Mouse (Mus musculus) stomach, embryonic 16.5 days (tissue): Measurements from ENCODE around the gene Nbeal1. TPM values are rescaled to one million over a fixed set of nuclear protein-coding genes. Genes with fewer than 3 reads are reported as not detected.
A peak's percentile ranks its signal among the peaks of the same experiment; 100 is the strongest.

Experiments used
- ATAC-seq: fragments of 200-750 bp; cut with Nextera tagmentation; 2 replicates; pipeline ENCODE4 v1.8.0; 2017; ENCODE audit warnings: moderate number of reproducible peaks, moderate TSS enrichment; ENCODE audit not compliant: insufficient read depth, low FRiP score
- H3K27ac ChIP-seq: fragments of 300-500 bp; sonication (generic); 2 replicates; pipeline ENCODE4 v1.5.1; 2014; ENCODE audit warnings: low read length
- H3K27me3 ChIP-seq: fragments of 300-500 bp; sonication (generic); 2 replicates; pipeline ENCODE4 v1.6.1; 2014; ENCODE audit warnings: low read length, control low read depth, mixed read lengths; ENCODE audit not compliant: control insufficient read depth, insufficient read depth
- H3K36me3 ChIP-seq: fragments of 300-500 bp; sonication (generic); 2 replicates; pipeline ENCODE4 v1.6.1; 2014; ENCODE audit warnings: low read length; ENCODE audit not compliant: control insufficient read depth, insufficient read depth
- H3K4me1 ChIP-seq: fragments of 300-500 bp; sonication (generic); 2 replicates; pipeline ENCODE4 v1.6.1; 2014; ENCODE audit warnings: low read length, control low read depth, mixed read lengths; ENCODE audit not compliant: control insufficient read depth, insufficient read depth
- H3K4me2 ChIP-seq: fragments of 300-500 bp; sonication (generic); 2 replicates; pipeline ENCODE4 v1.6.1; 2014; ENCODE audit warnings: low read depth, low read length, mixed read lengths
- H3K4me3 ChIP-seq: fragments of 300-500 bp; sonication (generic); replicated peaks from 2 replicates; pipeline ENCODE4 v1.5.1; 2014; ENCODE audit warnings: mild to moderate bottlenecking, low read length
- H3K9ac ChIP-seq: fragments of 300-500 bp; sonication (generic); 2 replicates; pipeline ENCODE4 v1.6.1; 2014; ENCODE audit warnings: low read length
- H3K9me3 ChIP-seq: fragments of 300-500 bp; sonication (generic); replicated peaks from 2 replicates; pipeline ENCODE4 v1.6.1; 2016; ENCODE audit warnings: low read length, control low read depth; ENCODE audit not compliant: control insufficient read depth
- WGBS: fragments of 180-500 bp; shearing (Covaris S2); extraction: QIAGEN DNeasy Blood & Tissue Kit; methylation state at CpG from one replicate; pipeline ENCODE4 v1.1.7; 2014; 5-methylcytosine and 5-hydroxymethylcytosine counted together
- polyA plus RNA-seq: library from polyadenylated mRNA; unstranded; fragments of >200 nt; fragmentation: Nextera tagmentation; extraction: Ambion mirVana; gene quantifications from 2 replicates; pipeline ENCODE4 v1.2.1, GENCODE M21; 2015

Gene Nbeal1
- polyA plus RNA-seq, 1 experiment from 2014 or later, result 7.8 TPM

DNA sequence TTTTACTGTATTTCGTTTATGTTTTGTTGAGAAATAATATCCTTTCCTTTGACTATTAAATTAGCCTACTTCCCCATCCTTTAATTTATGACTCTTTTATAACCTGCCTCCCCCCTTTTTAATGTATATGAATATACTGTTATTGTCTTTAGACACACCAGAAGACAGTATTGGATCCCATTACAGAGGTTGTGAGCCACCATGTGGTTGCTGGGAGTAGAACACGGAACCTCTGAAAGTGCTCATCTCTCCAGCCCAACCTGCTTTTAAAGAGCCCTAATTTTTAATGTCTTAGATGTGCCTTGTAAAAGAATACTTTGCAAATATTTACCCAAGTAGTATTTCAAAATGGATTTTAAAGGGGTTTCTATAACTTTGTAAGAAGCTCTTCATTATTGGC, 92.1 kb downstream of the Nbeal1 start:
- no peak for ATAC-seq
- Histone ChIP-seq H3K27ac (no peak overlapping the region), H3K4me1 (no peaks in the 10 kb centered on the region), H3K36me3 (no peaks in the 10 kb centered on the region), H3K4me2 (no peak overlapping the region), H3K27me3 (no peaks in the 10 kb centered on the region), H3K9ac (no peak overlapping the region), H3K4me3 (no peak overlapping the region), H3K9me3 (no peaks in the 10 kb centered on the region)
- 84% methylated on average over 2 of the region's 2 CpGs for WGBS

- Histone ChIP-seq H3K36me3 (peaks cover 7% of the 10 kb centered on the region; the same call in 1 of the 2 replicates), H3K4me3 (no peak overlapping the region), H3K27ac (no peak overlapping the region), H3K4me2 (no peak overlapping the region), H3K9me3 (no peaks in the 10 kb centered on the region), H3K4me1 (no peaks in the 10 kb centered on the region), H3K27me3 (no peaks in the 10 kb centered on the region), H3K9ac (no peak overlapping the region)
- ATAC-seq, result no peak
- 57% methylated on average over 1 of the region's 1 CpGs for WGBS
Measured at GRCm38 (mm10) chr1:60293921-60294320, 113.5 kb downstream of the Nbeal1 start.

DNA sequence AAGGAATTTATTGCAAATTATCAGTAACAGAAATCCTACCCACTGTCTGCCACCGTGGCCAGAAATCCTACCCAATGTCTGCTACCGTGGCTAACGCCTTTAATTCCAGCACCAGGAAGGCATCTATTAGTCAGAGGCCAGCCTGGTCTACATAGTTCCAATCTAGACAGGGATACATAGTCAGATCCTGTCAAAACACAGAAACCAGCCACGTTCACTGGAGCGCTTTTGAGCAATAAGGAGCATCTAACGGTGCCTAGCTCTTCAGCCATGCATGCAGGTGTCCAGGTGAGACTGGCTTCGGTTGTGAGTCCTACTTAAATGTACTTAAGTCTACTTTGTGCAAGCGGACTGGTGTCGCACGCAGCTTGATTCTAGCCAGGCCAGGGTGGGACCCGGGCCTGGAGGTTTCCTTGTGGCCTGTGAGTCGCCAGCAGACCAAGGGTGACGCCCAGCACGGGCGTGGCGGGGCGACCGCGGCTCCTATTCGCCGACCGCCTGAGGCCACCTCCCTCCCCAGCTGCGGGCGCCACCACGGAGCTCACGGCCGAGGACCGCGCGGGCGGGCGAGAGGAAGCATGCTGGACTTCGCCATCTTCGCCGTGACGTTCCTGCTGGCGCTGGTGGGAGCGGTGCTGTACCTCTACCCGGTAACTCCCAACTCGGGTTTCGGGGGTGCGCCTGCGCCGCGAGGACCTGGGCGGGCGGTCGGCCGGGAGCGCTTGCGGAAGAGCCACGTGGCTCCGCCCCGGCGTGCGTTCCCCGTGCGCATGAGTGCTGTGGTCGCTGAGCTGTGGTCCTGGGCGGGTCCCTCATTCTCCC, 162.6 kb downstream of the Nbeal1 start, which contains the start of gene Cyp20a1:
TSS of gene Cyp20a1 (plus strand) at position 516 of the 822 bp plus-strand sequence.
- peak; percentile 99 for ATAC-seq

GRCm38 (mm10) chr1:60343630-60344455, 163.4 kb downstream of the Nbeal1 start:
- peaks cover 13% of the 10 kb centered on the region for H3K4me1 ChIP-seq
- WGBS, result 11% methylated on average over 14 of the region's 14 CpGs
- H3K36me3 ChIP-seq, result 0 out of 2 replicates have a peak, but pooled peaks cover 8% of the 10 kb centered on the region
- no peaks in the 10 kb centered on the region for H3K9me3 ChIP-seq
- peak overlapping the region; percentile 84 for H3K4me2 ChIP-seq
- ATAC-seq, result peak; percentile 6; the same call in 1 of the 2 replicates
- H3K4me3 ChIP-seq, result peak overlapping the region; percentile 78
- H3K27ac ChIP-seq, result peak overlapping the region; percentile 96
- H3K27me3 ChIP-seq, result no peaks in the 10 kb centered on the region
- peak overlapping the region; percentile 88 for H3K9ac ChIP-seq

More for the DNA sequence above, 162.6 kb downstream of the Nbeal1 start, which contains the start of gene Cyp20a1:
- Histone ChIP-seq H3K4me2 (peak within 1 kb of the TSS; percentile 84), H3K4me3 (peak within 1 kb of the TSS; percentile 78), H3K9ac (peak within 1 kb of the TSS; percentile 88), H3K36me3 (0 out of 2 replicates have a peak, but pooled peaks cover 8% of the 10 kb centered on the region), H3K27ac (peak within 1 kb of the TSS; percentile 96), H3K9me3 (no peaks in the 10 kb centered on the region), H3K27me3 (no peaks in the 10 kb centered on the region), H3K4me1 (peaks cover 13% of the 10 kb centered on the region)
- under 1% methylated on average over 60 of the region's 60 CpGs for WGBS

DNA sequence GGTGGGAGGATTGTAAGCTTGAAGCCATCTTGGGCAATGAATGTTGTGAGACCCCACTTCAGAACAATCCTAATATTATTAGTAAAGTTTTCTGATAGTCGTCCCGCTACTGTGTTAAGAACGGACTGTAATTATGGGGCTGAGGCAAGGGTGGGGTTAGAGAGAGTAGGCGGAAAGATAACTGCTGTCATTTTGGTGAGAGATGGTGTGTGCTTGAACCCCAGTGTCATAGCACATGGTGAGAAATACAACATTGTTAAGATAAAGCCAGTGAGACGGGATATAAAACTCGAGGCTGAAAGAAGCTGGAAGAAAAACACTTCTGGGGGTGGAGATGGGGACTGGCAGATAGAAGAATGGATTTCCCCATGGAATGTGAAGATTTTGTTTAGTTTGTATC, 164.3 kb downstream of the Nbeal1 start:
- no peak for ATAC-seq
- no peak overlapping the region for H3K4me2 ChIP-seq
- peaks cover 13% of the 10 kb centered on the region for H3K4me1 ChIP-seq
- H3K9ac ChIP-seq, result no peak overlapping the region
- WGBS, result 73% methylated on average over 6 of the region's 6 CpGs
- H3K27me3 ChIP-seq, result no peaks in the 10 kb centered on the region
- H3K4me3 ChIP-seq, result no peak overlapping the region
- no peak overlapping the region for H3K27ac ChIP-seq
- H3K9me3 ChIP-seq, result peaks cover 3% of the 10 kb centered on the region; the same call in 1 of the 2 replicates
- 0 out of 2 replicates have a peak, but pooled peaks cover under 1% of the 10 kb centered on the region for H3K36me3 ChIP-seq

GRCm38 (mm10) chr1:60345712-60346111, 165.3 kb downstream of the Nbeal1 start:
- H3K36me3 ChIP-seq, result no peaks in the 10 kb centered on the region
- peaks cover 13% of the 10 kb centered on the region for H3K4me1 ChIP-seq
- peaks cover 11% of the 10 kb centered on the region; the same call in 1 of the 2 replicates for H3K9me3 ChIP-seq
- no peak overlapping the region for H3K27ac ChIP-seq
- H3K27me3 ChIP-seq, result no peaks in the 10 kb centered on the region
- WGBS, result 33% methylated on average over 2 of the region's 2 CpGs
- no peak overlapping the region for H3K4me2 ChIP-seq
- no peak overlapping the region for H3K9ac ChIP-seq
- H3K4me3 ChIP-seq, result no peak overlapping the region
- ATAC-seq, result no peak

DNA sequence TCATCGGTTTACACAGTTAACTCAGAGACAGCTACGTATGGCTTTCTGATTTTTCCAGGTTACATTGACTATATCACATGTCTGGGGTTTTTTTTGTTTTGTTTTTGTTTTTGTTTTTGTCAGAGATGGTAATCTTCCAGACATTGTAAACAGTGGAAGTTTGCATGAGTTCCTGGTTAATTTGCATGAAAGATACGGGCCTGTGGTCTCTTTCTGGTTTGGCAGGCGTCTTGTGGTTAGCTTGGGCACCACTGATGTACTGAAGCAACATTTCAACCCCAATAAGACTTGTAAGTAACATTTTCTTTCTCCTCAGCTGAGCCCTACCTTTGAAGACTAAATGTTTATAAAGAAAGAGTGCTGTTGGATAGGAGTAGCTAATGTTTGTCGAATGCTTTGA, 172.4 kb downstream of the Nbeal1 start:
- Histone ChIP-seq H3K27ac (no peak overlapping the region), H3K4me2 (no peak overlapping the region), H3K4me1 (no peaks in the 10 kb centered on the region), H3K9me3 (peaks cover 11% of the 10 kb centered on the region; the same call in 1 of the 2 replicates), H3K4me3 (no peak overlapping the region), H3K36me3 (no peaks in the 10 kb centered on the region), H3K27me3 (no peaks in the 10 kb centered on the region), H3K9ac (no peak overlapping the region)
- ATAC-seq, result no peak
- WGBS, result 85% methylated on average over 5 of the region's 5 CpGs

DNA sequence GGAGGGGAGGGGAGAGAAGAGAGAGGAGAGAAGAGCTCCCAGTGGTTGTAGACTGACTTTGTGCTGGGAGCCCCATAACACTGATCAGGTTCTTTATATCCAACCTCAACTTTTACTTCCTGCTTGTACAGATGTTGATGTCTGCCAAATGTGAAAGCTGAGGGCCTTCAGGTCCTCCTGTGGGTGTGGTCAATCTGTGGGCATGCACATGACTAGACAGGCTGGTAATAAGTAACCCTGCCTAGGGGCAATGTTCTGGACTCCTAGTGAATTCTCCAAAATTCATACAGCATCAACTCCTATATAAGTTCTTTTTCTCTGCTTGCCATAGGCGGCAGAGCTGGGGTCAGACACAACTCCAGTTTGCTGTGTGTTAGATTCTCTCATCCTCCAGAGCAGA, 181.2 kb downstream of the Nbeal1 start:
- no peak overlapping the region for H3K4me2 ChIP-seq
- H3K9me3 ChIP-seq, result no peaks in the 10 kb centered on the region
- H3K36me3 ChIP-seq, result 0 out of 2 replicates have a peak, but pooled peaks cover 5% of the 10 kb centered on the region
- WGBS, result 88% methylated on average over 1 of the region's 1 CpGs
- H3K27ac ChIP-seq, result no peak overlapping the region
- H3K9ac ChIP-seq, result no peak overlapping the region
- H3K27me3 ChIP-seq, result no peaks in the 10 kb centered on the region
- H3K4me1 ChIP-seq, result no peaks in the 10 kb centered on the region
- H3K4me3 ChIP-seq, result no peak overlapping the region
- no peak for ATAC-seq
